Mouse (Mus musculus) stomach, postnatal 0 days (tissue): ENCODE measurements around the gene Tmod1. TPM values are rescaled to one million over a fixed set of nuclear protein-coding genes. Genes with fewer than 3 reads are reported as not detected.

ENCODE experiments used
- ATAC-seq: fragments of 200-750 bp; cut with Nextera tagmentation; 2 replicates; pipeline ENCODE4 v1.8.0; 2017; ENCODE audit not compliant: low FRiP score, low TSS enrichment
- DNase-seq: peaks from one replicate; pipeline ENCODE4 v3.0.0-alpha.2; 2016; ENCODE audit warnings: low spot score
- H3K27ac ChIP-seq: fragments of 300-500 bp; sonication (generic); replicated peaks from 2 replicates; pipeline ENCODE4 v1.5.1; 2014; ENCODE audit warnings: mild to moderate bottlenecking, control low read depth
- H3K27me3 ChIP-seq: fragments of 300-500 bp; sonication (generic); 2 replicates; pipeline ENCODE4 v1.6.1; 2014; ENCODE audit warnings: low read length; ENCODE audit not compliant: control insufficient read depth, insufficient read depth
- H3K36me3 ChIP-seq: fragments of 300-500 bp; sonication (generic); 2 replicates; pipeline ENCODE4 v1.6.1; 2014; ENCODE audit warnings: low read length, mixed read lengths; ENCODE audit not compliant: control insufficient read depth, insufficient read depth
- H3K4me1 ChIP-seq: fragments of 300-500 bp; sonication (generic); replicated peaks from 2 replicates; pipeline ENCODE4 v1.6.1; 2014; ENCODE audit warnings: antibody characterized with exemption; ENCODE audit not compliant: control insufficient read depth, insufficient read depth
- H3K4me2 ChIP-seq: fragments of 300-500 bp; sonication (generic); replicated peaks from 2 replicates; pipeline ENCODE4 v1.6.1; 2014; ENCODE audit warnings: low read depth, mild to moderate bottlenecking, control low read depth, moderate library complexity
- H3K4me3 ChIP-seq: fragments of 300-500 bp; sonication (generic); 2 replicates; pipeline ENCODE4 v1.5.1; 2014; ENCODE audit warnings: low read depth, low read length, control low read depth
- H3K9ac ChIP-seq: fragments of 300-500 bp; sonication (generic); 2 replicates; pipeline ENCODE4 v1.6.1; 2014; ENCODE audit warnings: mild to moderate bottlenecking, low read length, control low read depth, mixed read lengths
- H3K9me3 ChIP-seq: fragments of 300-500 bp; sonication (generic); 2 replicates; pipeline ENCODE4 v1.6.1; 2016; ENCODE audit warnings: low read length; ENCODE audit not compliant: control insufficient read depth
- CTCF ChIP-seq: IDR thresholded peaks from 2 replicates; pipeline ENCODE4 v1.5.1; 2016; ENCODE audit warnings: antibody characterized with exemption, low read depth, mild to moderate bottlenecking, moderate library complexity
- EP300 ChIP-seq: optimal IDR thresholded peaks from 2 replicates; pipeline ENCODE3; 2016; ENCODE audit warnings: antibody characterized with exemption
- WGBS: fragments of 180-500 bp; shearing (Covaris S2); extraction: QIAGEN DNeasy Blood & Tissue Kit; methylation state at CpG from one replicate; pipeline ENCODE4 v1.1.7; 2014; 5-methylcytosine and 5-hydroxymethylcytosine counted together
- polyA plus RNA-seq: library from polyadenylated mRNA; unstranded; fragments of >200 nt; fragmentation: Nextera tagmentation; extraction: Ambion mirVana; gene quantifications from 2 replicates; pipeline ENCODE4 v1.2.1, GENCODE M21; 2015

Gene Tmod1
- polyA plus RNA-seq, 1 experiment from 2014 or later = 3.2 TPM

DNA sequence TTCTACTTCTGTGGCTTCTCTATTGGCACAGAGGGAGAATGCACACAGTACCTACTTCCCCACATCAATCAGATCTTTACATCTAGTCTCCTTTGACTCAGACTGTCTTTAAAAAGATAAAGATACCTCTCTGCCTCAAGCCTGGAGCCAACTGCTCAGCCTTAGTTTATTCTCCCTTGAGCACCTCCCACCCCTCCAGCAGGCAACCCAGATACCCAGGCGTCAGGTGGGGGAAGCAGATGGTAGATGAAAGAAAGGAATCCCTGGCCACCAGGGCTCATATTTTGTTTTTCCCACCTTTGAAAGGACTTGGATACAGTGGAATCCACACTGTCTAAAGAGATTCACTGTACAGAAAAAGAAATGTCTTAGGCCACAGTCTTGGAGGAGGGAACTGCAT lies 29.8 kb downstream of the Tmod1 start:
- H3K4me3 ChIP-seq = no peak overlapping the region
- ATAC-seq (no peak), DNase-seq (no peak)
- H3K9ac ChIP-seq = no peak overlapping the region
- H3K9me3 ChIP-seq = no peaks in the 10 kb centered on the region
- H3K4me1 ChIP-seq = no peaks in the 10 kb centered on the region
- no peak overlapping the region for H3K4me2 ChIP-seq
- H3K36me3 ChIP-seq = no peaks in the 10 kb centered on the region
- H3K27ac ChIP-seq = no peak overlapping the region
- 31% methylated on average over 1 of the region's 1 CpGs for WGBS
- TF ChIP-seq CTCF = no peak
- no peak for TF ChIP-seq EP300
- H3K27me3 ChIP-seq = no peaks in the 10 kb centered on the region

DNA sequence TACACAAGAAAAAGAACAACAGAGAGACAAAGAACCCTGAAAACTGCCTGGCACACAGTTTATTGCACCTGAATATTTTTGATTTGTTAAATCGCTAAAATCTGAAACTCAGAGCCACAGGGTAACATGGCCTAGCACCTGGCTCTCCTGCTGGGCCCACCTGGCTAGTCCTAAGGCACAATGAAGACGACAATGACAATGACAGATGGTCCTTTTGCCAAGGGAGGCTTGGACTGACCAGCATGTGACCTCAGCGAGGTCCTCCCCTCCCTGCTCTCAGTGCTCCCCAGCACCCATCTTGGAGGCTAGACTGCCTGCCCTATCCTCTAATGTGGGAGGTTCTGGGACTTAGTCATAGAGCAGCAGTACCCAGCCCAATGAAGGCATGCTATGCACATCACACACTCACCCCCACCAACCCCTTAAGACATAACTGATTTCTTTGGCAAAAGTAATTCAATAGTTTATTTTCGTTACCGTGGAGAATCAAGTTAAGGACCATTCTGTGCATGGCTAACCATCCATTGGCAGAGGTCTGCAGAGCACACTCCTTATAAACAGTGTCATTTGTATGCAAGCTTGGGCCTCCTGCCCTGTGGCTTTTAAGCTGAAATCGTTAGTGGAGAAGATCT lies 31.2 kb downstream of the Tmod1 start:
- ATAC-seq (no peak), DNase-seq (no peak)
- no peaks in the 10 kb centered on the region for H3K9me3 ChIP-seq
- no peak overlapping the region for H3K27ac ChIP-seq
- H3K9ac ChIP-seq = no peak overlapping the region
- 58% methylated on average over 6 of the region's 6 CpGs for WGBS
- H3K4me1 ChIP-seq = no peaks in the 10 kb centered on the region
- H3K4me2 ChIP-seq = no peak overlapping the region
- H3K4me3 ChIP-seq = no peak overlapping the region
- no peaks in the 10 kb centered on the region for H3K27me3 ChIP-seq
- H3K36me3 ChIP-seq = no peaks in the 10 kb centered on the region
- TF ChIP-seq EP300 = no peak

- Histone ChIP-seq H3K27me3 (no peaks in the 10 kb centered on the region), H3K4me3 (no peak overlapping the region), H3K27ac (no peak overlapping the region), H3K4me1 (no peaks in the 10 kb centered on the region), H3K36me3 (no peaks in the 10 kb centered on the region), H3K9ac (no peak overlapping the region), H3K9me3 (no peaks in the 10 kb centered on the region), H3K4me2 (no peak overlapping the region)
- WGBS = 87% methylated on average over 6 of the region's 6 CpGs
- DNase-seq = no peak
- ATAC-seq = no peak
- TF ChIP-seq CTCF (no peak), EP300 (no peak)
These were observed 33.9 kb downstream of the Tmod1 start for GRCm38 (mm10) chr4:46072631-46073030.

- WGBS = 48% methylated on average over 4 of the region's 4 CpGs
- TF ChIP-seq CTCF (no peak), EP300 (no peak)
- H3K27me3 ChIP-seq = no peaks in the 10 kb centered on the region
- no peak overlapping the region for H3K27ac ChIP-seq
- no peak for ATAC-seq
- no peaks in the 10 kb centered on the region for H3K4me1 ChIP-seq
- no peak overlapping the region for H3K4me2 ChIP-seq
- H3K9me3 ChIP-seq = no peaks in the 10 kb centered on the region
- no peak for DNase-seq
- H3K36me3 ChIP-seq = no peaks in the 10 kb centered on the region
- H3K9ac ChIP-seq = no peak overlapping the region
- H3K4me3 ChIP-seq = no peak overlapping the region
These were observed 35.0 kb downstream of the Tmod1 start for GRCm38 (mm10) chr4:46073736-46074135.

DNA sequence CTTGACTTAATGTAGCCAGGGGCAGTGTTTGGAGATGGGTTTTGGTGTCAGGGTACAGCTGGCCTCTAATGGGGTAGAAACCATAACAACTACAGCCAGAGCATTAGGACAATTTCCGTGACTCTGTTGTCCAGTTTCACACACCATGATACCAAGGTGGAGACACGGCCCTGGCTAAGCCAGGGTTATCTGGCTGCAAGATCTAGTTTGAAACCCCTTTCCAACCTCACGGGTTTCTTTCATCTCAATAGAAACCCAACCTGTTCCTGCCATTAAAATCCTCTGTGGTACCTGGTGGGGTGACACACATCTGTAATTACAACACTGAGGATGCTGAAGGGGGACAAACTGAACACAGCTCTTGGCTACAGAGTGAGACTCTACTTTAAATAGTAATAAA lies 36.9 kb downstream of the Tmod1 start:
- TF ChIP-seq EP300 = no peak
- TF ChIP-seq CTCF = no peak
- no peak overlapping the region for H3K4me2 ChIP-seq
- WGBS = 78% methylated on average over 3 of the region's 3 CpGs
- ATAC-seq (no peak), DNase-seq (no peak)
- H3K9me3 ChIP-seq = no peaks in the 10 kb centered on the region
- no peaks in the 10 kb centered on the region for H3K27me3 ChIP-seq
- H3K9ac ChIP-seq = no peak overlapping the region
- no peak overlapping the region for H3K4me3 ChIP-seq
- no peaks in the 10 kb centered on the region for H3K36me3 ChIP-seq
- H3K27ac ChIP-seq = no peak overlapping the region
- H3K4me1 ChIP-seq = no peaks in the 10 kb centered on the region

DNA sequence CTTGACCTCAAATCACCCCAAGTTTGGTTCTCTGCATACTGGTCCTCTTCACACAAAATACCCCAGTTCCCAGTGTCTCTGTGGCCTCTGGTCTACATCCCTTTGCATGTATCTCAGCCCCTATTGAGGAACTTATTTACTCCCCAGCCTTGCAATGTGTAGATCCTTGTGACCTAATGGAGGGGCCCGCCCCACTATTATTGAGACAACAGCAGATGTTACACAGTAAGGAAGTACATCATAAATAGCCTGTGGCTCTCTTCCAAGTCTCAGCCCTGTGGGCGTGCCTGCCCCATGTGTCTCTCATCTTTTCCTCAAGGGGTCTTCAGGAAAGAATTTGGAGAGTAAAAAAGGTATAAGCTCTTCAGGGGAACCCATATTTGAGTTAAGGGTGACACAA lies 38.2 kb downstream of the Tmod1 start:
- no peak overlapping the region for H3K9ac ChIP-seq
- no peaks in the 10 kb centered on the region for H3K9me3 ChIP-seq
- no peak overlapping the region for H3K27ac ChIP-seq
- no peaks in the 10 kb centered on the region for H3K27me3 ChIP-seq
- no peaks in the 10 kb centered on the region for H3K4me1 ChIP-seq
- H3K4me2 ChIP-seq = no peak overlapping the region
- no peaks in the 10 kb centered on the region for H3K36me3 ChIP-seq
- H3K4me3 ChIP-seq = no peak overlapping the region
- TF ChIP-seq EP300 (no peak), CTCF (no peak)
- DNase-seq (no peak), ATAC-seq (0 out of 2 replicates have a peak, but pooled peaks have one; percentile 26)
- WGBS = 59% methylated on average over 2 of the region's 2 CpGs
